Mouse (Mus musculus): ENCODE data around the gene Olfr532.
"Not testable (repeated sequence)": the region's sequence is repeated elsewhere in the genome, so short reads cannot be mapped to it uniquely, and the experiment has no call there.

Gene Olfr532

GRCm38 (mm10) chr7:140421539-140421938 is at the start of gene Olfr532:
Olfr532 (minus strand) TSS chr7:140421639.
- DNase-seq (ENCODE audit: low read depth, low spot score) = no peak

- DNase-seq (ENCODE audit: low read depth, low spot score) = not testable (repeated sequence)
These were observed 41.6 kb upstream of the Olfr532 start, which contains the start of gene Olfr533 for GRCm38 (mm10) chr7:140463070-140463469. Olfr533 (plus strand) TSS chr7:140463370.

GRCm38 (mm10) chr7:140443141-140443540 is 21.7 kb upstream of the Olfr532 start:
- DNase-seq (ENCODE audit: low read depth, low spot score) = no peak

- no peak for DNase-seq (ENCODE audit: low read depth, low spot score)
These were observed 18.6 kb downstream of the Olfr532 start, which contains the start of gene Olfr531 for GRCm38 (mm10) chr7:140402818-140403217. Olfr531 (minus strand) TSS chr7:140402918.

- no peak for DNase-seq (ENCODE audit: low read depth, low spot score)
These were observed 44.5 kb downstream of the Olfr532 start for GRCm38 (mm10) chr7:140376911-140377310.

GRCm38 (mm10) chr7:140376231-140376630 is 45.2 kb downstream of the Olfr532 start, which contains the start of gene Olfr530:
Olfr530 (minus strand) TSS chr7:140376331.
- DNase-seq (ENCODE audit: low read depth, low spot score) = no peak

- DNase-seq (ENCODE audit: low read depth, low spot score) = no peak
These were observed 47.1 kb downstream of the Olfr532 start for GRCm38 (mm10) chr7:140374300-140374699.
